Mouse (Mus musculus): ENCODE measurements around the gene Trappc13. TPM values are rescaled to one million over a fixed set of nuclear protein-coding genes. Genes with fewer than 3 reads are reported as not detected.

Trappc13 gene
- total and polyA plus RNA-seq, 3 experiments, result 7.9 to 38.1 (median 34.3) TPM

- no peak overlapping the region for H3K4me3 ChIP-seq
Measured at GRCm38 (mm10) chr13:104123662-104124381, 54.4 kb downstream of the Trappc13 start.

GRCm38 (mm10) chr13:104122078-104122840, 56.0 kb downstream of the Trappc13 start:
- DNase-seq, result no peak
- intact Hi-C loops (cut with DNase I), result no loop called here
- H3K9ac ChIP-seq (ENCODE audit: low read depth, low read length), result no peak overlapping the region
- no peaks in the 10 kb centered on the region for H3K79me2 ChIP-seq (replicated peaks; ENCODE audit: control insufficient read depth, insufficient read depth, low read length)
- H3K36me3 ChIP-seq (ENCODE audit: control insufficient read depth, insufficient read depth, low read length), result no peaks in the 10 kb centered on the region
- H3K4me1 ChIP-seq (ENCODE audit: control insufficient read depth, insufficient read depth, low read length), result no peaks in the 10 kb centered on the region
- no peak for TF ChIP-seq CTCF (IDR thresholded peaks at IDR 0.05)
- no peak overlapping the region for H3K4me3 ChIP-seq
- H3K27ac ChIP-seq, result no peak overlapping the region
- H3K27me3 ChIP-seq (ENCODE audit: control insufficient read depth, insufficient read depth, low read length), result no peaks in the 10 kb centered on the region
- WGBS, result 80% methylated on average over 17 of the region's 17 CpGs

More at GRCm38 (mm10) chr13:104123662-104124381, 54.4 kb downstream of the Trappc13 start:
- WGBS, result 93% methylated on average over 20 of the region's 20 CpGs
- no peak overlapping the region for H3K9ac ChIP-seq (ENCODE audit: low read depth, low read length)
- no peak for DNase-seq
- H3K36me3 ChIP-seq (ENCODE audit: control insufficient read depth, insufficient read depth, low read length), result no peaks in the 10 kb centered on the region
- intact Hi-C loops (cut with DNase I), result no loop called here
- H3K27me3 ChIP-seq (ENCODE audit: control insufficient read depth, insufficient read depth, low read length), result no peaks in the 10 kb centered on the region
- TF ChIP-seq CTCF (IDR thresholded peaks at IDR 0.05) (no peak), POLR2A (IDR thresholded peaks at IDR 0.05; ENCODE audit: insufficient read depth, low read depth, low read length) (no peak), EP300 (IDR thresholded peaks at IDR 0.05; ENCODE audit: insufficient read depth, low read depth, low read length) (no peak)
- no peaks in the 10 kb centered on the region for H3K4me1 ChIP-seq (ENCODE audit: control insufficient read depth, insufficient read depth, low read length)
- no peaks in the 10 kb centered on the region for H3K79me2 ChIP-seq (replicated peaks; ENCODE audit: control insufficient read depth, insufficient read depth, low read length)
- no peak overlapping the region for H3K27ac ChIP-seq

- WGBS, result 95% methylated on average over 2 of the region's 2 CpGs
- intact Hi-C loops (cut with DNase I), result no loop called here
- no peak for TF ChIP-seq CTCF (IDR thresholded peaks at IDR 0.05)
- TF ChIP-seq EP300 (IDR thresholded peaks at IDR 0.05; ENCODE audit: insufficient read depth, low read depth, low read length), result no peak
- TF ChIP-seq POLR2A (IDR thresholded peaks at IDR 0.05; ENCODE audit: insufficient read depth, low read depth, low read length), result no peak
- no peaks in the 10 kb centered on the region for H3K4me1 ChIP-seq (ENCODE audit: control insufficient read depth, insufficient read depth, low read length)
- H3K4me3 ChIP-seq, result no peak overlapping the region
- H3K27me3 ChIP-seq (ENCODE audit: control insufficient read depth, insufficient read depth, low read length), result no peaks in the 10 kb centered on the region
- no peaks in the 10 kb centered on the region for H3K36me3 ChIP-seq (ENCODE audit: control insufficient read depth, insufficient read depth, low read length)
- no peak overlapping the region for H3K9ac ChIP-seq (ENCODE audit: low read depth, low read length)
- DNase-seq, result no peak
- no peak overlapping the region for H3K27ac ChIP-seq
- no peaks in the 10 kb centered on the region for H3K79me2 ChIP-seq (replicated peaks; ENCODE audit: control insufficient read depth, insufficient read depth, low read length)
Measured at GRCm38 (mm10) chr13:104114827-104115226, 63.4 kb downstream of the Trappc13 start.

- H3K9ac ChIP-seq (ENCODE audit: low read depth, low read length), result no peak overlapping the region
- no peak for TF ChIP-seq POLR2A (IDR thresholded peaks at IDR 0.05; ENCODE audit: insufficient read depth, low read depth, low read length)
- no peak for TF ChIP-seq EP300 (IDR thresholded peaks at IDR 0.05; ENCODE audit: insufficient read depth, low read depth, low read length)
- peak; percentile 17; the same call in 1 of the 2 replicates for TF ChIP-seq CTCF (IDR thresholded peaks at IDR 0.05)
- no peak for DNase-seq
- no peak overlapping the region for H3K27ac ChIP-seq
- no peak overlapping the region for H3K4me3 ChIP-seq
- intact Hi-C loops (cut with DNase I), result no loop called here
- no peaks in the 10 kb centered on the region for H3K79me2 ChIP-seq (replicated peaks; ENCODE audit: control insufficient read depth, insufficient read depth, low read length)
- no peaks in the 10 kb centered on the region for H3K27me3 ChIP-seq (ENCODE audit: control insufficient read depth, insufficient read depth, low read length)
- no peaks in the 10 kb centered on the region for H3K36me3 ChIP-seq (ENCODE audit: control insufficient read depth, insufficient read depth, low read length)
- no peaks in the 10 kb centered on the region for H3K4me1 ChIP-seq (ENCODE audit: control insufficient read depth, insufficient read depth, low read length)
- WGBS, result 95% methylated on average over 4 of the region's 4 CpGs
Measured at GRCm38 (mm10) chr13:104113782-104114181, 64.5 kb downstream of the Trappc13 start.

GRCm38 (mm10) chr13:104112266-104112900, 65.9 kb downstream of the Trappc13 start:
- Histone ChIP-seq H3K4me3 (no peak overlapping the region), H3K79me2 (replicated peaks; ENCODE audit: control insufficient read depth, insufficient read depth, low read length) (no peaks in the 10 kb centered on the region), H3K4me1 (ENCODE audit: control insufficient read depth, insufficient read depth, low read length) (no peaks in the 10 kb centered on the region; the same call in 1 of the 2 replicates), H3K27ac (no peak overlapping the region), H3K27me3 (ENCODE audit: control insufficient read depth, insufficient read depth, low read length) (no peaks in the 10 kb centered on the region), H3K9ac (ENCODE audit: low read depth, low read length) (no peak overlapping the region), H3K36me3 (ENCODE audit: control insufficient read depth, insufficient read depth, low read length) (no peaks in the 10 kb centered on the region)
- TF ChIP-seq EP300 (IDR thresholded peaks at IDR 0.05; ENCODE audit: insufficient read depth, low read depth, low read length), result no peak
- TF ChIP-seq CTCF (IDR thresholded peaks at IDR 0.05), result no peak
- TF ChIP-seq POLR2A (IDR thresholded peaks at IDR 0.05; ENCODE audit: insufficient read depth, low read depth, low read length), result no peak
- intact Hi-C loops (cut with DNase I), result no loop called here
- DNase-seq, result no peak
- 44% methylated on average over 12 of the region's 12 CpGs for whole genome bisulfite sequencing
